Mouse (Mus musculus): ENCODE results near the gene Kif18b.

DNA sequence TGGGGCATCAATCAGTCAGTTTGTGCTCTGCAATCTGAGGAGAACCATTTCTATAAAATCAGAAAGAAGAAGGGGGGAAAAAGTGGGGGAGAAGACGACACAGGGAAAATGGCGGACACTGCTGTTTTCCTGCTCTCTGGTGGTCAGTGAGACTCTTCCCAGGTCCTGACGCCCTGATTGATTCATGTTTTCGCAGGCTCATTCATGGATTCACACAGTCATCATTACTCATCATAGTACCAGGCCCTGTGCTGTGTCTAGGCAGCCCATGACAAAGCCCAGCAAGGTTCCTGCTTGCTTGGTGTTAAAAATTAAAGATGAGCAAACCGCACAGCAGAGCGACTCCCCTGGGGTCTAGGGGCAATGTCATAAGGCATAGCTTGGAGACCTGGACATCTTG lies 33.5 kb upstream of the Kif18b start:
- TF ChIP-seq POLR2A (IDR thresholded peaks at IDR 0.05; ENCODE audit: control insufficient read depth, extremely low read depth, insufficient read depth, low read length, poor library complexity) (no peak), CTCF (IDR thresholded peaks at IDR 0.05; ENCODE audit: borderline replicate concordance, control insufficient read depth, extremely low read depth, insufficient read depth, low read length, poor library complexity) (no peak)
